Mouse (Mus musculus) mature B cell (primary cell): ENCODE measurements around the gene Slc5a1.

ENCODE experiments used
- in situ Hi-C: fragments of 300-500 bp; cut with MboI; formaldehyde crosslinking; loops from 2 replicates; pipeline ENCODE4 v1.14.3; 2019

Gene Slc5a1

GRCm38 (mm10) chr5:33104025-33104481 is at the start of gene Slc5a1:
Gene Slc5a1 (plus strand): TSS chr5:33104219.
- in situ Hi-C loops: no loop called here

DNA sequence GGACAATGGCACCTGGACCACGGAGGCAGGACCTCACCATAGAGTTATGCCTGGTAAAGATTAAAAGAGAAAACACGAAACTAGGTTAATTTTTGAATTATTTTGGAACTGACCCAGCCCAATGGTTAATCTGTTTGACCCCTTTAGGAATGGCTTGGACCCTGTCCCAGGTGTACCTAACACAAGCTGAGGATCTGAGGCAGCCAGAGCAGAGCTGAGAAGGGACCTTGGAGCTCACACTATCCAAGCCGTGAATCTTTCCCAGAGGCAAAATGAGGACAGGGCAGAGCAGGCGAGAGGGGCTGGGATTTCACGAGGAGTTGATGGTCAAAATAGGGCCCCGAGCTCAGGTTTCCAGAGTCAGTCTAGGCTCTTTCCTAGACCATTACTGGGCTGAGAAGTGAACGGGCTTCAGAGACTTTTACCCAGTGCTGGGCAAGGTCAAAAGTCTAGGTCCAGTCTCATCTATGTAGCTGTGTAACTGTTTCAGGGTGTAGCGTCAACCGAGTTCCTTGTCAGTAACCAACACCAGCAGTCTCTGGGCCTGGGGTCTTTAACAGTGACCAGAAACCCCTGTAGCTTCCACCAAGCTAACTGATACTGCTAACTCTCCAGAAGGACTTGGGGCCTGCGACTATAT is 47.8 kb upstream of the Slc5a1 start:
- in situ Hi-C loops: no loop called here

DNA sequence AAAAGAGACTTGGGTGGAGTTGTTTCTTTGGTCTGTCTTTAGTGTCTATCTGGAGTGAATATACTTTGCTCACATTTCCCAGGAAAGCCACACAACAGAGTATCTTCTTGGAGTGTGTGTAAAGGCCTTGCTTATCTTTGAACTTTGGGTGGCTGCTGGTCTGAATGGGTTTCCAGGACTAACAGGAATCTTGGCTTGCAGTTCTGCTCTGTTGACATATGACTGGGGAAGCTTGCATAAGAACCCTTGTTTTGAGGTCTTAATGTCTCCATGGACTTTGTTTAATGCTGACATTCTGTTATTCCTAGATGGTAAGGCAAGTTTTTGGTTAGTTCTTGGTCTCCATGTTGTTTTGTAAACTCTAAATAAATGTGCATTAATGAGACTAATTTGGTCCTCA is 33.9 kb upstream of the Slc5a1 start:
- in situ Hi-C loops: no loop called here

- in situ Hi-C loops: no loop called here
These were observed 27.4 kb upstream of the Slc5a1 start for GRCm38 (mm10) chr5:33076490-33077191.

DNA sequence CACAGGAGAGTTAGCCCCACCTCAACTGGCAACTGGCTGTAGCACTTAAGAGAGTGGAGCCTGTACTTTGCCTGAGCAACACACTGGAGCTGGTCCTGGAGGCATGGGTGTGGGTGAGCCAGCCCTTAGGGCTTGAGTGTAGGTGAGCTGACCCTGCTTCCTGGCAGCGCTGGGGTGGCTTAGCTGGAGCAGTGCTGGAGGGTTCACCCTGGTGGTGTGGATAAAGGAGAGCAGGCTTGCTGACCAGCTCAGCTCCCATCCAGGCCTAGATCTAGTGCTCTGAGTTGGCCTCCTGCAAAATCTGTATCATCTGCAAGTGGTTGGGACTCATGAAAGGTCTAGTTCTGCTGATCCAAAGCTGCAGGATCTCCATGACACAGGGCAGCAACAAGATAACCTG is 21.1 kb upstream of the Slc5a1 start:
- in situ Hi-C loops: no loop called here

GRCm38 (mm10) chr5:33084599-33084998 is 19.4 kb upstream of the Slc5a1 start:
- in situ Hi-C loops: no loop called here

GRCm38 (mm10) chr5:33091342-33091741 is 12.7 kb upstream of the Slc5a1 start:
- in situ Hi-C loops: no loop called here

- in situ Hi-C loops: no loop called here
These were observed 8.7 kb upstream of the Slc5a1 start for GRCm38 (mm10) chr5:33095315-33095714.

DNA sequence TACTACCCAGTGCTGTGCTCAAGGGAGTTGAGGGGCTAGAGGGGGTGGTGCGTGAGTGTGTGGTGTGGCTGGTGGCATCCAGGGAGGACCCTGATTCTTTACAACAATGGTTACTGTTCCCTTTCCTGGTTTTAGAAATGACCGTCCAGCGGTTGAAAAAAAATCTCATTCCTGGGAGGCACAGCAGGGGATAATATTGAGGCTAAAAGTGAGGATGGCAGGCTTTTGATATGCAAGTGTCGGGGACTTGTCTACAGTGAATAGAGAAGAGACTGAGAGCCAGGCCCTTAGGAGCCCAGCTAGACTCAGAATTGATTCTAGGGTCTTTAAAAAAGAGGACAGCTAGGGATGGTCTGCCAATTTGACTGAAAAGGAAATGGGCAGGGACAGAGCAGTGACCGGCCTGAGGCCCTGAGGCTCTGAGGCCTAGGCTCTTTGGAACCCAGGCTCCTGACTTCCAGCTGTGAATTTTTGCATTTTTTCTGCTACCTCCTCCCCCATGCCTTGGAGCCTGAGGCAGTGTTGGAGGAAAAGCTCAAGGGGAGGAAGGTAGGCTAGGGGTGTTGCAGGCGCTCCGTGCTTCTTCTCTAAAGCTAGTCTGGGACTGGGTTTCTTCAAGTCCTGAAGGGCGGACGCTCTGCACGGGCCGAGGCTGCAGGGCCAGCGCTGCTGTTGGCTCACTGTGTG is 1.5 kb upstream of the Slc5a1 start:
- in situ Hi-C loops: no loop called here

GRCm38 (mm10) chr5:33104876-33105275 is 857 bp downstream of the Slc5a1 start:
- in situ Hi-C loops: no loop called here

- in situ Hi-C loops: no loop called here
These were observed 1.6 kb downstream of the Slc5a1 start for GRCm38 (mm10) chr5:33105660-33106059.

DNA sequence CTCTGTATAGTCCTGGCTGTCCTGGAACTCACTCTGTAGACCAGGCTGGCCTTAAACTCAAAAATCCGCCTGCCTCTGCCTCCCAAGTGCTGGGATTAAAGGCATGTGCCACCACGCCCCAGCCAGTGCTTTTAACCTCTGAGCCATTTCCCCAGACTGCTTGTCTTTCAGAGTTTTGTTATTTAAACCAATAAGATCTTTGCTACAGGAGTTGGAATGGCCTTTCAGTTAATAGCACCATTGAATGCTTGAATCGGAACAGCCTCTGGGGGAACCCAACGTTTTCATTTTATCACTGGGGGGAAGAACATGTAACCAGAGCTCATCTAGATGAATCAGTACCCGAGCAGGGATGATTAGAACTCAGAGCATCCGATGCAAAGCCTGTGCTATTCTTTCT is 3.0 kb downstream of the Slc5a1 start:
- in situ Hi-C loops: no loop called here

- in situ Hi-C loops: no loop called here
These were observed 3.9 kb downstream of the Slc5a1 start for GRCm38 (mm10) chr5:33107778-33108405.

DNA sequence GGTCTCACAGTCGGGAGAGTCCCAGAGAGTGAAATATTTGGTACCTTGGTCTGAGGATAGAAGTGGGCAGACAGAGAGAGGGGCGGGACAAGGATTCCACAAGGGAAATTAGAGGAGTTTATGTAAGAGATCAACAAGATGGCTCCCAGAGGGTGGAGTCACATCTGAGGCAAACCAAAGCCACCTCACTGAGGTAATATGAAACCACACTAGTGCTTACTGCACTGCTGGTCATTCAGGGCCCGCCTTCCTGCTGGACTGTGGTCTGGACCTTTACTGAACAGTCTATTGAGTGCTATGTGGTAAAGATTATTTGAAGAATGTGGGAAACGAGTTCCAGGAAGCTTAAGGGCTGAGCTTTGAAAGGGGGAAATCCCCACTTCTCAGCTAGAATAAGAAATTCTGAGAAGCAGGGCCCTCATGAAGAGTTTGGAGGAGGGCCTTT is 17.9 kb downstream of the Slc5a1 start:
- in situ Hi-C loops: no loop called here

DNA sequence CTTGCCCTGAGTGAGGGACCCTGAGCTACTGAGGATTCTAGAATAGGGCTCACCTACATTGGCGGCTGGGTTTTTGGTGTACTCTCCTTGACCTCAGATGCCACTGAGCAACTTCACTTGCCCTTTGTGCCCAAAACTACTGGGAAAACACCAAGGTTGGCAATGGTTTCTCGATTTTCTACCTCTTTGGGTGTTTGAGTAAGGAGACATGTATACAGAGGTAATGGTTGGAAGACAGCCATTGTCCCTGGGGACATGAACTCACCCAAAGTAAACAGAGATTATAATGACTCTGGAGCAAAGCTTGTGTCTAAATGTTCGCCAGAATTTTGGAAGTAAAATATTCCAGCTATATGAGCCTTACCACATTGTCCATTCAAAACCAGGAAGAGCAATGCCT is 19.6 kb downstream of the Slc5a1 start:
- in situ Hi-C loops: no loop called here

DNA sequence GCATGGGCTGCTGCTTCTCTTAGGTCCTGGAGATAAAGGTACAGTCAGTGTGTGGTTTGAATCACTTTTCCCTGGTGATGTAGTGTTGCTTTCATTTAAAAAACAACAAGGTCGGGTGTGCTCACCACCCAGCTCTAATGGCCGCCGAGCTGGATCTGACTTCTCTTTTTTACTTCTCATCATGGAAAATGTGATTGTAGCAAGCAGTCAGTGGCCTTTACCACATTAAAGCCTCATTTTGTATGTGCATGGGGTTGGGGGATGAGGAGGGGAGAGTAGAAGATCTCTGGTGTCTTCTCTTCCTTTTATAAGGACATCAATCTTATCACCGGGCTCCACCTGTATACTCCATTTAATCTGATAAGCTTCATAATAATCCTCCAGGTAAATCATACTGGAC is 21.3 kb downstream of the Slc5a1 start:
- in situ Hi-C loops: no loop called here

DNA sequence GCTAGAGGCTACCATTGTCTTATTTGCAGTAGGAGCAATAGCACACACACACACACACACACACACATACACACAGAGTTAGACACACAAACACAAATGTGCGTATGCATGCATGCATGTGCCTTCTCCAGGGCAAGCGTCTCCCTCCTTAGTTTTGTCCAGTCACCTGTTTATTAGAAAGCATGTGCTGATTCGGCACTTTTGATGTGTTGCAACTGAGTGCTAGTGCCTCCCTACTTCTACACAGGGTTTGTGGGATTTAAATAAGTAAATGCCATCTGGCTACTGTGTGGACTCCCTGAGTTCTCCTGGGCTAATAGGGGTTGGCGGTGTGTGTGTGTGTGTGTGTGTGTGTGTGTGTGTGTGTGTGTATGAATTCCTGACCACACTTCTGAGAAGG is 30.1 kb downstream of the Slc5a1 start:
- in situ Hi-C loops: no loop called here

- in situ Hi-C loops: no loop called here
These were observed 31.6 kb downstream of the Slc5a1 start for GRCm38 (mm10) chr5:33135611-33136010.

DNA sequence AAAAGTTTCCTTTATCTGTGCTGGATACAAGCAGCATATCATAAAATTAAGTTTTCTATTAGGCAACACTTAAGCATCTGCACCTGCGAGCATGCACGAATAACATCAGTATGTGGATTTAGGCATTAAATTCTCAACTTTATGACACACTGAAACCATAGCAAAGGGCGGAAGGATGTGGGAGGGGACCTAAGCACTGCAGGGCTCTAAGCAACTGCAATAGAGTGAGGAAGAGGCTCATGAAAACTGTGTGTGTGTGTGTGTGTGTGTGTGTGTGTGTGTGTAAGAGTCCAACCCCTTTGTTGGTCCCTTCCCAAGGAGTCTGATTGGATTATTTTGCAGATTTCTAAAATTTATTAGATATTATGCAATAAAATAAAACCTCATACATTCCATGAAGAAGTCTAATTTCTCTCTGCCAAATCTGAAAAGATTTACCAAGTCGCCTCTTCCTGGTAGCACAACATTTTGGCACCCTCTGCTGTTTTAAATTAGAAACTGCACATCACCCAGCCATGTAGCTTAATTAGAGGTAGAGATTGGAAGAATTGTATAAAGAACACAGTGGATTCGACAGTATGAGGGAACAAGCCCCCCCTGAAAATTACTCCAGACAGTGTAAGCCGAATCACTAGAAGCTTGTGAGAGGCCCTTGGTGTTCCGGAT is 38.9 kb downstream of the Slc5a1 start:
- in situ Hi-C loops: no loop called here

GRCm38 (mm10) chr5:33144025-33144424 is 40.0 kb downstream of the Slc5a1 start:
- in situ Hi-C loops: no loop called here

DNA sequence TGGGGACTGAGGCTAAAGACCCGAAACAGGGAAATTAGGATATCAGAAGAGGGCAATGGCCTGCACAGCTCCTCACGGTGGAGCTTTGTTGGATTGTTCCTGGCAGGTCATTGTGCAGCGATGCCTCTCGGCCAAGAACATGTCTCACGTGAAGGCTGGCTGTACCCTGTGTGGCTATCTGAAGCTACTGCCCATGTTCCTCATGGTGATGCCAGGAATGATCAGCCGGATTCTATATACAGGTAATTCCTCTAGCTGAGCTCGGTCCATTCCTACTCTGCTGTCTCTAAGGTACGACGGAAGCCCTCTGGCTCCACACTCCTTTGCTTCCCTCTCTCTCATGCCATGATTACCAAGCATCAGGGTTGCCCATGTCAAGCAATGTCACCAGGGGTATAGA is 42.8 kb downstream of the Slc5a1 start:
- in situ Hi-C loops: no loop called here

DNA sequence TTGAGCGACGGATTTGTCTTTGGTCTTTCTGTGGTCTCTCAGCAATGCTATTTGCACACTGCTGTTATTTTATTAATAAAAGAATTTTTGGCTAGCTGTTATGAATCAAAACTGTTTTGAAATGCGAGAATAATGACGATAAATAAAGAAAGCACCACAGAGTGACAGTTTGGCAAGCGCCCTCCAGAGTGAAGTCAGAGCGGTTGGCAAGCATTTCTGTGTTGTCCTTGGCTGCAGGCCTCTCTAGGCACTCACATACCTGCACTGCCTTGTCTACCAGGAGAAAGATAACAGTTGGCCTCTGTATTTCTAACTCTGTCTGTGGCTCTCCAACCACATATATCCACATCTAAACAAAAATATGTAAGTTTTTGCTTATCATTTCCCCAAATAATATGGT is 43.7 kb downstream of the Slc5a1 start:
- in situ Hi-C loops: no loop called here
